Mouse (Mus musculus) CD4-positive, CD25-positive, alpha-beta regulatory T cell (primary cell): Measurements from ENCODE around the gene Wapl. TPM values are rescaled to one million over a fixed set of nuclear protein-coding genes. Genes with fewer than 3 reads are reported as not detected.

Experiments
- polyA plus RNA-seq: library from polyadenylated mRNA; unstranded; fragments of 100-300 nt; shearing (Covaris generic); gene quantifications from one replicate; pipeline ENCODE4 v1.2.1, GENCODE M21; 2017

The Wapl gene
- 98.1 TPM for polyA plus RNA-seq

DNA sequence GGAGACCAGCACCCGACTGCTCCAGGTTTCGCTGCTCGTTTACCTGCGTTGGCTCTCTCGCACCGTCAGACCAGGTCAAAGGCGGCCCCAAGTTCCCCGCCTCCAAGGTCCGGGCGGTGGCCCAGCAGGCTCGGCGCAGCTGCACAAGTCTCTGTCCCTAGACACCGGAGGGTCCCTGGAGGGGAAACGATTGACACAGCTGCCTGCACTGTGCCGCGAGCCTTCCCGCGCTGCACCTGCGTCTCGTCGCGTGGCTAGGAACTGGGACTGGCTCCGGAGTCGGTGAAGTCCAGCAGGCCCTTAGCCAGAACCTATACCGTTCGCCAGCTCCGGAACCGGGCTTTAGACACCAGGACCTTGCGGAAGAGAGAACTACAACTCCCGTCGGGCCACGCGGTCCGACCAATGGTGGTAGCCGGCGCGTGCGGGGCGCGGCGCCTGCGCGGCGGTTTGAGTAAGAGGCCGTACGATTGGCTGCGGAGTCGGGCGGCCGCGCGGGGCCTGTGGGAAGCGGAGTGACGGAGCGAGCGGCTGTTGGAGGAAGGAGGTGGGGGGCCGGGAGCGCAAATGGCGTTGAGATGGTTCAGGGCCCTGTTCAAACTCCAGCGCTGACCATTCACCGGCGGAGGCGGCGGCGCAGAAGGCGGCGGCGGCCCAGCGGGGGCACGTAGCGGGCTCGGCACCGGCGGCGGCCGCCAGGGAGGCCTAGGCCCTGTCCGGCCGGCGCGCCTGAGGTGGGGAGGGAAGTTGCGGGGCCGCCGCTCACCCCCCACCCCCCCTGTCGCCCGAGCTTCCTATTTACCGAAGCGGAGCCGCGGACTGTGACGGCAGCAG lies at the start of gene Wapl:
Gene Wapl (plus strand): TSS at position 534 of the 834 bp plus-strand sequence.

Other genes with a start within 250 kb of the Wapl start
- gene Bmpr1a, start 170.6 kb upstream of the Wapl start, polyA plus RNA-seq, result 1.0 TPM
- gene 9230112D13Rik, start 151.1 kb upstream of the Wapl start, polyA plus RNA-seq, result not detected
- gene Ldb3, start 85.2 kb upstream of the Wapl start, polyA plus RNA-seq, result 0.04 TPM
- not detected for gene Opn4, start 73.8 kb upstream of the Wapl start, polyA plus RNA-seq
- 0.26 TPM for gene Grid1, start 146.2 kb downstream of the Wapl start, polyA plus RNA-seq